Mouse (Mus musculus) lung, adult 2 months (tissue): ENCODE results near the gene Rtn4r.

Experiments used
- CTCF ChIP-seq: fragments of 200-500 bp; IDR thresholded peaks from 2 replicates; pipeline ENCODE4 v1.5.1; 2011; ENCODE audit warnings: mild to moderate bottlenecking, low read length, control low read depth; ENCODE audit not compliant: insufficient read depth
- POLR2A ChIP-seq: fragments of 200-500 bp; IDR thresholded peaks from 2 replicates; pipeline ENCODE4 v1.6.1; 2011; ENCODE audit warnings: low read depth, mild to moderate bottlenecking, control low read depth, low read length, borderline replicate concordance; ENCODE audit errors: extremely low read depth

DNA sequence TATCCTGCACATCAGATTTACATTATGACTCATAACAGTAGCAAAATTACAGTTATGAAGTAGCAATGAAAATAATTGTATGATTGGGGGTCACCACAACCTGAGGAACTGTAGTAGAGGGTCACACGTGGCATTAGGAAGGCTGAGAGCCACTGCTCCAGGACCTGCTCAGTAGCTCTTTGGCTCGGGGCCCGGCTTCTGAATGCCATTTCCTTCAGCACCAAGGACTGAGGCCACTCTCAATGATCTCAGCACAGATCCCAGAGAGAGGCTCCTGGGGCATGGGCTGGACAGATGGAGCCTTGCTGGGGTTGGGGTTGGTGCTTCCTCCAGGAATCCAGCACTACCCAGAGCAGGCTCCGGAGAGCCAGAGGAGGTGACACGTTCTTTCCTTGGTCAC, 40.3 kb upstream of the Rtn4r start:
- TF ChIP-seq POLR2A (no peak), CTCF (no peak)
